In genomic region chr2:59798934-59799532, GRCm38 (mm10) we compare ENCODE assay signal across 12 mouse cellular contexts.
DNase-seq lines count a peak whose midpoint lies in the region; ATAC-seq lines count a peak whose summit lies in the region.
"Had no signal": no experiment of that assay in that cellular context is flagged by ENCODE, and none has a peak within 500 bp of the region (broad histone marks: within the 10 kb centered on the region; RNA-seq: fewer than 3 reads in every experiment).

No protein-coding gene starts in this region.

- H3K4me3 ChIP-seq in heart, embryonic 13.5 days, result no peak overlapping the region
- no peak overlapping the region for H3K4me3 ChIP-seq in midbrain, embryonic 10.5 days
- H3K4me3 ChIP-seq in midbrain, embryonic 16.5 days (ENCODE audit: low read depth, low read length), result no peak overlapping the region
- H3K4me3 ChIP-seq in midbrain, embryonic 14.5 days (replicated peaks; ENCODE audit: low read depth, low read length), result no peak overlapping the region

- H3K36me3 ChIP-seq in heart, embryonic 13.5 days, result peaks cover 87% of the 10 kb centered on the region
- H3K36me3 ChIP-seq in midbrain, embryonic 10.5 days, result peaks cover 17% of the 10 kb centered on the region; the same call in 1 of the 2 replicates
- H3K36me3 ChIP-seq in midbrain, embryonic 16.5 days (ENCODE audit: control insufficient read depth, insufficient read depth, low read length), result no peaks in the 10 kb centered on the region
- no peaks in the 10 kb centered on the region for H3K36me3 ChIP-seq in midbrain, embryonic 14.5 days (ENCODE audit: control insufficient read depth, insufficient read depth, low read length)
- H3K36me3 ChIP-seq: G1E had no signal

- no peaks in the 10 kb centered on the region for H3K9me3 ChIP-seq in heart, embryonic 13.5 days
- no peaks in the 10 kb centered on the region for H3K9me3 ChIP-seq in midbrain, embryonic 10.5 days (replicated peaks)
- no peaks in the 10 kb centered on the region for H3K9me3 ChIP-seq in midbrain, embryonic 16.5 days (replicated peaks; ENCODE audit: control insufficient read depth, low read length, poor library complexity, severe bottlenecking)
- no peaks in the 10 kb centered on the region for H3K9me3 ChIP-seq in midbrain, embryonic 14.5 days (ENCODE audit: control insufficient read depth, low read length)
- H3K9me3 ChIP-seq: G1E had no signal

- ATAC-seq in heart, embryonic 13.5 days (ENCODE audit: extremely low read depth, insufficient number of reproducible peaks, low FRiP score, low TSS enrichment), result no peak
- ATAC-seq in midbrain, embryonic 16.5 days, result no peak
- ATAC-seq in midbrain, embryonic 14.5 days (ENCODE audit: low FRiP score, low TSS enrichment), result peak; percentile 34; the same call in 1 of the 2 replicates
- ATAC-seq: activated CD4-positive, CD25-positive, alpha-beta regulatory T cell, adult 4 months; lung, postnatal 0 days had no signal

- peaks cover 28% of the 10 kb centered on the region for H3K4me1 ChIP-seq in heart, embryonic 13.5 days
- peaks cover 18% of the 10 kb centered on the region for H3K4me1 ChIP-seq in midbrain, embryonic 10.5 days
- no peaks in the 10 kb centered on the region for H3K4me1 ChIP-seq in midbrain, embryonic 16.5 days (ENCODE audit: control insufficient read depth, insufficient read depth, low read length)
- H3K4me1 ChIP-seq in midbrain, embryonic 14.5 days (ENCODE audit: control insufficient read depth, insufficient read depth, low read length), result peaks cover 7% of the 10 kb centered on the region

- DNase-seq in adrenal gland, postnatal 14 days, result peak; percentile 37
- DNase-seq in adrenal gland, postnatal 25 days, result no peak
- DNase-seq in heart, postnatal 10 days, result no peak
- DNase-seq in midbrain, embryonic 10.5 days (ENCODE audit: low spot score), result no peak
- peak; percentile 49 for DNase-seq in midbrain, embryonic 14.5 days
- no peak for DNase-seq in T-cell, adult 2 months (ENCODE audit: low spot score)
- DNase-seq: spleen, adult 18-20 months had no signal

- H3K27me3 ChIP-seq in heart, embryonic 13.5 days (replicated peaks), result no peaks in the 10 kb centered on the region
- H3K27me3 ChIP-seq in midbrain, embryonic 10.5 days (ENCODE audit: low read depth, poor library complexity, severe bottlenecking), result peaks cover 9% of the 10 kb centered on the region; the same call in 1 of the 2 replicates
- no peaks in the 10 kb centered on the region for H3K27me3 ChIP-seq in midbrain, embryonic 16.5 days (ENCODE audit: control insufficient read depth, insufficient read depth, low read depth, low read length)
- no peaks in the 10 kb centered on the region for H3K27me3 ChIP-seq in midbrain, embryonic 14.5 days (ENCODE audit: control insufficient read depth, insufficient read depth, low read length)

- peak overlapping the region; percentile 39 for H3K27ac ChIP-seq in heart, embryonic 13.5 days (replicated peaks)
- H3K27ac ChIP-seq in midbrain, embryonic 10.5 days (replicated peaks), result peak overlapping the region; percentile 13; the same call in 1 of the 2 replicates
- no peak overlapping the region for H3K27ac ChIP-seq in midbrain, embryonic 16.5 days (ENCODE audit: low read length)
- no peak overlapping the region for H3K27ac ChIP-seq in midbrain, embryonic 14.5 days (replicated peaks; ENCODE audit: low read depth, low read length)

- no peak overlapping the region for H3K4me2 ChIP-seq in heart, embryonic 13.5 days
- no peak overlapping the region for H3K4me2 ChIP-seq in midbrain, embryonic 16.5 days (ENCODE audit: low read length)
- no peak overlapping the region for H3K4me2 ChIP-seq in midbrain, embryonic 14.5 days (ENCODE audit: low read length)

- intact Hi-C loops in heart, postnatal 10 days (cut with DNase I), result no loop called here

- 60% methylated on average over 16 of the region's 16 CpGs for WGBS in heart, embryonic 13.5 days
- 62% methylated on average over 16 of the region's 16 CpGs for WGBS in midbrain, embryonic 10.5 days
- WGBS in midbrain, embryonic 16.5 days, result 37% methylated on average over 16 of the region's 16 CpGs
- 35% methylated on average over 16 of the region's 16 CpGs for WGBS in midbrain, embryonic 14.5 days

- H3K9ac ChIP-seq in heart, embryonic 13.5 days, result peak overlapping the region; percentile 9; the same call in 1 of the 2 replicates
- H3K9ac ChIP-seq in midbrain, embryonic 16.5 days (ENCODE audit: low read depth, low read length), result no peak overlapping the region
- H3K9ac ChIP-seq in midbrain, embryonic 14.5 days (replicated peaks; ENCODE audit: low read length), result no peak overlapping the region

Comparison
In these comparisons a context has a peak if more than half of its experiments do, and no peak if none do; other contexts are left out.
1. DNase-seq: peak in adrenal gland, postnatal 14 days (single experiment) and midbrain, embryonic 14.5 days (single experiment); none in adrenal gland, postnatal 25 days (single experiment), heart, postnatal 10 days (0 of 2), midbrain, embryonic 10.5 days (single experiment) and T-cell, adult 2 months (single experiment).
2. H3K27ac ChIP-seq: peak in heart, embryonic 13.5 days (single experiment) and midbrain, embryonic 10.5 days (single experiment); none in midbrain, embryonic 16.5 days (single experiment) and midbrain, embryonic 14.5 days (single experiment).